Mouse (Mus musculus) T-helper 17 cell (primary cell): ENCODE results near the gene Hsd17b11.

Experiments
- in situ Hi-C, 2 experiments: fragments of 300-600 bp; cut with MboI, MseI; formaldehyde crosslinking; loops; 1 replicate in 1 of 2; 2 replicates in 1 of 2; pipeline ENCODE4 v1.15.1; 2025; ENCODE audit warnings: high pct_unique_total_duplicates in 2 of 2

The Hsd17b11 gene

DNA sequence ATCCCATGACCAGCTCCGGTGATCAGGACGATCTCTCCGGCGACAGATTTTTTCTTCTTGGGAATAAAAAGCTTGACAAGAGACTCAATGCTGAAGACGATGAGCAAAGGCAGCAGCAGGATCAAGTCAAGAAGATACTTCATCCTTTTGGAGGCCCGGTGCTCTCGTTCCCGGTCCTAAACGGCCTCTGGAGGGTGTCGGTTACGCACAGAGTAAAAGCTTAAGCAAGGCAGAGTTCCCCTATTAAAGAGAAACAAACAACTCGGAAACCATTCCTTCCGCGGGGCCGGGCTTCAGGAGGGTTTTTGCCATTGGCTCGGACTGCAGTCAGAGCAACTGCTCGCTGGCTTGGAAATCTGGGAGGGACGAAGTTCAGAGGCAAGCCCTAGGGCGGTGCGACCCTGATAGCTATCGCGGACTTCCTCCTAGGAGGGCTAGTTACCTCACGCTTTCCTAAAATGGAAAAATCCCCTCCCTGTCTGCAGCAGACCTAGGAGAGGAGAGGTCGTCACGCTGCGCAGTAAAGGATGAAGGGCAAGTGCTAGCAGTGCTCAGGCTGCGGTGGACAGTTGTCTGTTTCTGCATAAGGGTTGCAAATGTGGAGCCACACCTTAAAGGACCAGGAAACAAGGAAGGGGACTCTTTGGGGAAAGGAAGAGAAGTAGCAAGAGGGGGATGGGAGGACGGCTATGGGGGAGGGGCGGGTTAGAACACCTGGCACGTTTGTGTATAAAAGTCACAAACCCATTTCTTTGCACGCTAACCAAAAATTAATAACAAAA, at the start of gene Hsd17b11:
Gene Hsd17b11 (minus strand): TSS at position 323 of the 782 bp plus-strand sequence.
- in situ Hi-C loops, result no loop called here

- in situ Hi-C loops, result no loop called here
These were observed 49.3 kb upstream of the Hsd17b11 start for GRCm38 (mm10) chr5:104071048-104071447.

DNA sequence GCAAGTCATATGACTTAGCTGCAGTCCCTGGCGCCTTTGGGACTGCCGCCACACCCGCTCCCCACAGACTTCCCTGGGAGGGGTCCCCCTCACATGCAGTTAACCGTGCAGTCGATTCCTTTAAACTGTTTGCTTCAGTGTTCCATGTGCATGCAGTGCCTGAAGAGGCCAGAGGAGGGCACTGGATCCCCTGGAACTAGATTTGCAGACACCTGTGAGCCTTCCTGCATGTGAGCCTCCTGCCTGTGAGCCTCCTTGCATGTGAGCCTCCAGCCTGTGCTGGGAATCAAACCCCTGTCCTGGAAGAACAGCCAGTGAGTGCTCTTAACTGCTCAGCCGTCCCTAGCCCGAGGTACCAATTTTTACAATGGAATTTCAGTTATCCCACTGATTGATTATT, 47.0 kb upstream of the Hsd17b11 start:
- in situ Hi-C loops, result no loop called here

GRCm38 (mm10) chr5:104062773-104063551, 41.2 kb upstream of the Hsd17b11 start:
- in situ Hi-C loops, result loop anchor here in 1 of 2 experiments (5.0 kb wide), 1 partner anchor 61 kb away; no protein-coding TSS in a partner anchor

DNA sequence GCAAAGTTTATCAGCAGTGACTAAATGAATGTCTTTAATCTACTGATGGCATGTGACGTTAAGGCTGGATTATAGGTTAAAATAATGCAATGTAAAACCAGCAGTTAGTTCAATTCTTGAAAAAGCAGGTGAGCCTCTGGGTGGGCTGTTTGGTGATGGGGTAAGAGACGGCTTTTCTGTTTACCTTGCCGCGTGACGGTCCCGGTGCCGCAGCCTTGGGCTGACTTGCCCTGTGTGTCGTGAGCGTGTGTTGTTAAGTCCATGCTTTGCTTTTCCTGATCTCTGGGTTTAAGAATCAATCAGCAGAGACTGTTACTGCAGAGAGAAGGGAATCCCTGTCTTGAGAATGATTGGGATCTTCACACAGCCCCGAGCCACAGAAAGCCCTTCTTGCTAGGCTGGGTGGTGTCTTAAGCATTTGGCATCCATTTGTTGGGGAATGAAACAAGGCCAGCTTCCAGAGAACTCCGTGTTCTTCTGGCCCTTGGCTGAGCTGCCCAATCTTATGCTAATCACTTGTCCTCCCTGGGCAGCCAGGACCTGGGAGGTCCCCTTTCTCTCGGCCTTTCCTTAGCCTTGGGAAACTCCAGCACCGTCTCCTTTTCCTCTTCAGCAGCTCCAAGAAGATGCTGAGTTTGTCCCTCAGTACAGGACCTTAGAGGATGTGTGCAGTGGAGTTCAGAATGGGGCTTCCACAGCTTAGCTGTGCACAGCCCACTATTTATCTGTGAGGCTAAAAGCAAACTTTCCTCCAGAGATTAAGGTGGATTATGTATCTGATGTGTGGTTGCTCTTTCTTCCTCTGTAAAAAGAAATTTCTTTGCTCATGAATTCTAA, 40.4 kb upstream of the Hsd17b11 start:
- in situ Hi-C loops, result loop anchor here in 1 of 2 experiments (5.0 kb wide), 1 partner anchor 60 kb away; no protein-coding TSS in a partner anchor

- in situ Hi-C loops, result loop anchor here in 1 of 2 experiments (5.0 kb wide), 1 partner anchor 58 kb away; no protein-coding TSS in a partner anchor
These were observed 38.7 kb upstream of the Hsd17b11 start for GRCm38 (mm10) chr5:104060429-104060828.

DNA sequence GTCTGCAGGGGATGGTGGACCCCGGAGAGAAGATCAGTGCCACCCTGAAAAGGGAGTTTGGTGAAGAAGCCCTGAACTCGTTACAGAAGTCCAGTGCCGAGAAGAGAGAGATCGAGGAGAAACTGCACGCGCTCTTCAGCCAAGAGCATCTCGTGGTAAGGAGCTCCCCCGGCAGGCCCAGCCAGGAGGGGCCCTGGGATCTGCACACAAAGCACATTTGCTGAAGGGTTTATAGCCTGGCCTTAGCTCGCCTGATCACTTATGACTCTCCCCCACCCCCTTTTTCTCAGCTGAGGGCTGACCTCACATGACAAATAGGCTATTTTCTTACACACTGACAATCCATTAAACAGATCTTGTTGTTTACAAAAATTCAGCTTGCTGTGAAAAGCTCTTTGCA, 37.9 kb upstream of the Hsd17b11 start:
- in situ Hi-C loops, result loop anchor here in 1 of 2 experiments (5.0 kb wide), 1 partner anchor 57 kb away; no protein-coding TSS in a partner anchor

GRCm38 (mm10) chr5:104058021-104058420, 36.3 kb upstream of the Hsd17b11 start:
- in situ Hi-C loops, result no loop called here

DNA sequence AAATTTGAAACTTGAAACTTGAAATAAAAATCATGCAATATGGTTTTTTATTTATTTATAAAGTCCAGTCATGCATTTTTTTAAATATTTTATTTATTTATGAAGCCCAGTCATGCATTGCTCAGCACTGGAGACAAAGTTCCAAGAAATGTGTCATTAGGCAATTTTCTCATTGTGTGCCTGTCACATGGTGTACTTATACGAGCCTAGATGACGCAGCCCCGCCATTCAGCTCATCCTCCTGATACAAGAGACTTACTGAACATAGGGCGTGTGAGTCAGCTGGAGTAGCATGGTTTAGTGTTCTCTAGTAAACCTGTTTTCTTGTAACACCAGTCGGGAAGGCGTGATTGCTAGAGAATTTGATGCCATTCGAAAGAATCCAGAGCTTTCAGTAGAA, 34.6 kb upstream of the Hsd17b11 start:
- in situ Hi-C loops, result no loop called here

DNA sequence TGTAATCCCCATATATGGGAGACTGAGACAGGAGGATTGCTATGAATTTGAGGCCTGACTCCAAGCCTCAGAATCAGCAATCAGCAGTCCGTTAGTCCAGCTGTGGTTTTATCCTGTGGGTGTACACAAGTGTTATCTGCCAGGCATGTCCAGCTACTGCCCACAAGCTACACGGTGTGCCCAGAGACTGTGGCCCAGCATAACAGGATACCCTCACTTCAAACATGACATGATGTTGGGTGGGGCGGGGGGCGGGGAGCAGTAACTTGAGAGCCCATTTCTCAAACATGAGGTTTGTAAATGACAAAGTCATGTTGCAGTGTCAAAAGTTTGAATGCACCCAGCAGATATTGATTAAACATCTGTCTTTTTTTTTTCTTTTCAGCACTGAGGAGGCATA, 34.1 kb upstream of the Hsd17b11 start:
- in situ Hi-C loops, result no loop called here

- in situ Hi-C loops, result loop anchor here in 1 of 2 experiments (5.0 kb wide), 1 partner anchor 58 kb away; no protein-coding TSS in a partner anchor
These were observed 33.2 kb upstream of the Hsd17b11 start for GRCm38 (mm10) chr5:104054938-104055337.

GRCm38 (mm10) chr5:104052956-104053355, 31.2 kb upstream of the Hsd17b11 start:
- in situ Hi-C loops, result loop anchor here in 1 of 2 experiments (5.0 kb wide), 1 partner anchor 56 kb away; no protein-coding TSS in a partner anchor

DNA sequence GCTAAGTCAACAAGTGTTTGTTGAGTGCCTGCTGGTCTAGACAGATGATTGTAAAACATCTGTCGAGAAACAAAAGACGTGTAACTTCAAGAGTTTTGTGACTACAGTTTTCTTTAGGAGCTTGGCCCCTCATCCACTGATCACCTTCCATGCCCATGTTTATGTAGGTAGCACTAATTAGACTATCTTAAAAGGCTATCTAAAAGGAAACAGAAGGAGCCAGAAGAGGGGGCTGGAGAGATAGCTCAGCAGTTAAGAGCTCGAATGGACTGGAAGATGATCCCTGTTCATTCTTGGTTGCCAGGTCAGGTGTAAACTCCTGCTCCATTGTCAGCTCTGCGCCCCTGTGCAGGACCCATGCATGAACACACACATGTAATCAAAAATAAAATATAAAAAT, 26.4 kb upstream of the Hsd17b11 start:
- in situ Hi-C loops, result loop anchor here (5.0 to 10.0 kb wide), 2 partner anchors 131 to 1687 kb away; no protein-coding TSS in a partner anchor

DNA sequence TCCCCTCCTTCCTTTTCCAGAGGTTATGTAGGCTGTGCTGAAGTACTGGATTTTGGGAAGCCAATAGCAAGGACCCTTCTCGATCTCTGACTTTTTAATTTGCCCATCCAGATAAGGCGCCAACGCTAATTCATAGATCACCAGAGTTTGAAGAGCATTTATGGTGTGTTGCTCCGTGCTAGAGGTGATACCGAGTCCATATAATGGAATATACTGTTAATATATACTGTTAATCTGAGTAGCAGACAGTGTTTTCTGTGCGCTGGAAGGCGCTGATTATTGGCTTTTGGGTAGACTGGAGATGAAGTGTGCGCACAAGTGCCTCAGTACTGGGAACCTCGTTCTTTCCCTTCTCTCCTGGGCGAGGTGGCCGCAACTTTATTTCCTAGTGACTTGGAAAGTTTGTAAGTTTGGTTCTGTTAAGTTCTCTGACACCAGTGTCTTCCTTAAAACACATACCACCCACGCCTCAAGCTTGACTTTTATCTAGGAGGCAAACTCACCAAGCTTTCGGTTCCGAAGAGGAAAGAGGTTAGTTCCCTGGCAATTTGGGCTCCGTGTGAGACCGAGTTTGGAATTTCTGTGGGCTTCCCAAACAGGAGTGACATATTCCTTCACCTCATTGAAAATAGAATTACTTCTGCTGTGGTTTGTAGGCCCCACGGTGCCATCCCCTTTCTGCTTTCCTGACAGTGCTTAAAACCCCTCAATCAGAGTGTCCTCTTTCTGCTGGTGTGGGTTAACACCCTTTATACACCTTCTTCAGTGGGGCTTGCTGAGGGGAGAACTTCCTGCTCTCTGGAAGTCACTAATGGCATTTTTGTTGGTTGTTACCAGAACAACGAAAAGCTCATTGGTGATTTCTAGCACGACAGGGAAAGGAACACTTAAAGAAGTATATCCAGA, 25.7 kb upstream of the Hsd17b11 start:
- in situ Hi-C loops, result loop anchor here (5.0 to 10.0 kb wide), 2 partner anchors 130 to 1687 kb away; no protein-coding TSS in a partner anchor

DNA sequence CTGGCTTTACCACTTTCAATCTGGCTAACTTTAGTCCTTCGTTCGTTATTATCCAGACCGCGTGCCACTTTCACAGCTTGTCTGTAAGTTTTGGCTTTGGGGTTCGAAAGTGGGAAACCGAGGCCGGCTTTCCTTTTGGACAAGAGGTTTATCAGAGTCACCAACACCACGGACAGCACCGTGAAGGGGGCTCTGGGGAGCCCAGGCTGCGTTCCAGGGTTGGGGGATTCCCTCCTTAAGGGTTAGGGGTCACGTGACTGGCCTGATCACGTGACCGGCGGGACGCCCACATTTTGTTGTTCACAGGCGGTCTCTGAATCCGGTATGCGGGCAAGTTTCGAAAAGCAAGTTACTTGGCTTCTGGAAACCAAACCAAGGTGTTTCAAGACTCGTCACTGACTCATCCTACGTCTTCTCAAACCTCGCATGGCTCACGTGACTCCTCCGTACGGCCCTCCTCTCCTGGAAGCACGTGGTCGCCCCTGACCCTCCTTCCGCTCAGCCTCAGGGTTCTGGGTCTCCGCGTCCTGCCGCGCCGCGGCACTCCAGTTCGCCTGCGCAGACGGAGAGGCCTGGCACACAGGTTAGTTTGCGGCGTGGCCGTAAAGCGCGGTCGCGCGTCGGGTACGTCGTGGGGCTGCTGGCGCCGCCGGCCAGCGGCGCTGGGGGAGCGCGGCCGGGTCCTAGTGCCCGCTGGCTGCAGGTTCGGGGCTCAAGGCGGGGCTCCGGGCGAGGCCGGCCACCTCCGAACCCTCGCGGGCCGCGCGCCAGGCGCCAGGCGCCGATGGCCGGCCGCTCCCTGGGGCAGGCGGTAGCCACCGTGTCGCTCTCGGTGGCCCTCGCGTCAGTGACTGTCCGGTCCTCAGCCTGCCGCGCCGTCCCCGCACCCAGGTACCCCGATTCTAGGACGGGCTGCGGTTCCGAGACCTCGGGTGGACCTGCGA, 24.8 kb upstream of the Hsd17b11 start, which contains the start of gene Nudt9:
Gene Nudt9 (plus strand): TSS at position 51 of the 944 bp plus-strand sequence.
- in situ Hi-C loops, result loop anchor here (5.0 to 10.0 kb wide), 2 partner anchors 129 to 1688 kb away; no protein-coding TSS in a partner anchor

GRCm38 (mm10) chr5:104043704-104044103, 22.0 kb upstream of the Hsd17b11 start:
- in situ Hi-C loops, result loop anchor here in 1 of 2 experiments (10.0 kb wide), 1 partner anchor 1691 kb away; no protein-coding TSS in a partner anchor

GRCm38 (mm10) chr5:104042906-104043305, 21.2 kb upstream of the Hsd17b11 start:
- in situ Hi-C loops, result loop anchor here in 1 of 2 experiments (10.0 kb wide), 1 partner anchor 1692 kb away; no protein-coding TSS in a partner anchor

- in situ Hi-C loops, result no loop called here
These were observed 17.6 kb upstream of the Hsd17b11 start for GRCm38 (mm10) chr5:104039154-104039932.
